Mouse (Mus musculus) mouse embryonic stem cell (cell line): Measurements from ENCODE around the gene Cdkn2aipnl.

Experiments
- in situ Hi-C, 2 experiments: fragments of 300-500 bp; cut with MboI; formaldehyde crosslinking; loops; 1 replicate in 1 of 2; 3 replicates in 1 of 2; pipeline ENCODE4 v1.14.3; 2019 to 2020; ENCODE audit warnings: low sequenced_read_pairs in 2 of 2, low pct_unique_long_range_greater_than_20kb in 1 of 2, mixed read lengths in 1 of 2; ENCODE audit not compliant: unreplicated experiment in 1 of 2

The Cdkn2aipnl gene

DNA sequence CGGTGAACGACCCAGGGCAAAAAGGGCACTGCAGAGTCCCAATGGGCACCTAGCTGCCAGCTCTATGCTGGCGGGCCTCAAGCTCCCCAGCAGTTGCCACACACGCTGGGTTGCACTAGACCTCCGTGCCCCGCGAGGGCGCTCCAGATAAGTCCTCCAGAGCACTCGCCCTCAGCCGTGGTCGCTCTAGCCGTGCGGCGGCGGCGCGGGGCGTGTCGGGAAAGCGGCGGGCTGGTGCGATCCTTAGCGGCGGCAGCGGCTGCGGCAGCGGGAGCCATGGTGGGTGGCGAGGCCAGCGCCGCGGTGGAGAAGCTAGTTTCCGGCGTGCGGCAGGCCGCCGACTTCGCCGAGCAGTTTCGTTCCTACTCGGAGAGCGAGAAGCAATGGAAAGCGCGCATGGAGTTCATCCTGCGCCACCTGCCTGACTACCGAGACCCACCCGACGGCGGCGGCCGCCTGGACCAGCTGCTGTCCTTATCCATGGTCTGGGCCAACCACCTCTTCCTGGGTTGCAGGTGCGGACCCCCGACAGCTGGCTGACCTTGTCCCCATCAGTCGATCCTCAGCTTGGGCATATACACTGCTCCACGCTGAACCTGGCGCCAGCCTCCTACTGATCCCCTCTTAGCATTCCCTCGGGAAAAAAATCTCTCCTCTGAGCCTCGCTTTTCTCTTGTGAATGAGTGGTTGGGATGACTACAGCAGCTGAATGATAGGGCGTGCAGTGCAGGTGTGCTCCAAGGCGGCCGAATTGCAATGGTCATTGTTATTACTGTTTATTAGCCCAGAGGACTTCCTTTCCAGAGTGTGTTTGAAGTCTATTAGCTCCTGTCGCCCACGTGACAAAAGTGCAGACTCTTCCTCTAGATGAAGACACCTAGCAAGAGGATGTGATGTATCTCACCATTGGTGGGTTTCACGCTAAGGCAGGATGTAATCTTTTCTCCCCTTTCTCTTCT, at the start of gene Cdkn2aipnl:
Gene Cdkn2aipnl, plus strand, starts transcription at position 219 of the 959 bp plus-strand sequence.
- in situ Hi-C loops, result loop anchor here (5.0 kb wide), 2 partner anchors 145 to 150 kb away; no protein-coding TSS in a partner anchor

DNA sequence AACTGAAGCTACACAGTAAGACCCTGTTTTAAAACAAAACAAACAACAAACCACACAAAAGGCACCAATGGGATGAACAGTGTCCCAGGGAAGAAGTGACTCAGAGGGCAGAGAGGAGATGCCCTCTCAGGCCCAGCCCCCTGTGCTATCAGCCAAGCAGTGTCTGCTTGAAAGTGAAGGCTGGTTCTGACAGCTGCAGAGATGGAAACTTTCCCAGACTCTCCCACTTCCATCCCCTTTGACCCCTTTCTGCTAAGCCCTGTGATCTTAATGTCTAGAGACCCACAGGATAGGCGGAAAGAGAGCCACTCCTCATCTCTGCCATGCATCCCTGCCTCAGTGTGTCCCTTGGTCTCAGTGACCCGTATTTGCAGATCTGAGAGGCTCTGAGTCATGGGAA, 49.5 kb upstream of the Cdkn2aipnl start:
- in situ Hi-C loops, result no loop called here

DNA sequence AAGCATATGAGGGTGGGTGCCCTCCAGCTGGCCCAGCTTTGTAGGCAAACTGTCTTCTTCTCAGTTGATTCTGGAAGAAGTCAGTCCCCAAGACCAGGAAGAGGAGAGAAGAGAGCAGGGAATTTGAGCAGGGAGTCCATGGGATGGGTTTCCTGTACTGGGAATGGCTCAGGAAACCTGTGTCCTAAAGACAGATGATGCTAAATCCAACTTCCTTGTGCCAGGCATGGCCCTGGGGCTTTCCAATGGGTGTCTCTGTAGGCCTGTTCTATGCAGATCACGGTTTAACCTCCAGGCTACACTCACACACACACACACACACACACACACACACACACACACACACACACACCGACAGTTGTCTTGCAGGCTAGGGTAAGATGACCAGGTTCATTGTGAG, 48.9 kb upstream of the Cdkn2aipnl start:
- in situ Hi-C loops, result no loop called here

DNA sequence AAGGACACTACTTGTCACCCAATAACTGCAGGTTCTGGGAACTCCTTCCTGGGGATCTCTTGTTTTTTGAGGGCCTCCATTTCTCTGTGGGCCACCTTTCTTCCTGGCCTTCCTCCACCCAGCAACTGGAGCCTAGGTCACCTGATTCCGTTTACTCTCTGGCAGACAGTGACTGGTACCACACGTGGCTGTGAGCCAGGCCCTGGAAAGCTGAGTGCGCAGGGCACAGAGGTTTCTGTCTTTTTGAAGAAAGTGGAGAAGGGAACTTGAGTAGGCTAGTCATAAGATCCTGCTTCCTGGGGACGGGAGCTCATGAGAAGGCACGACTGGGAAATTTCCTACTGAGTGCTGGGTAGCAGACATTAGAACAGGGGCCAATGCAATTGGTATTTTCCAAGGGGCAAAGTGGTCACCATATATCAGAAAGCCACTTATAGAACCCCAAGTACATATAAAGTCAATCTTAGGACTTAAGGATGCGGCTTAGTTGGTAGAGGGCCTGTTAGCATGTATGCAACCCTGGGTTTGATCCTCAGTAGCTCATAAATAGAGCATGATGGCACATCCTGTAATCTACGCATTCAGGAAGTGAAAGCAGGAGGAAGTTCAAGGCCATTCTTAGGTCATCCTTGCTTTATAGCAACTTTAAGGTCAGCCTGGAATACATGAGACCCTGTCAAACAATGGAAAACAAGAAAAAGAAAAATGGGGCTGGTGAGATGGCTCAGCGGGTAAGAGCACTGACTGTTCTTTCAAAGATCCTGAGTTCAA, 45.9 kb upstream of the Cdkn2aipnl start:
- in situ Hi-C loops, result no loop called here

DNA sequence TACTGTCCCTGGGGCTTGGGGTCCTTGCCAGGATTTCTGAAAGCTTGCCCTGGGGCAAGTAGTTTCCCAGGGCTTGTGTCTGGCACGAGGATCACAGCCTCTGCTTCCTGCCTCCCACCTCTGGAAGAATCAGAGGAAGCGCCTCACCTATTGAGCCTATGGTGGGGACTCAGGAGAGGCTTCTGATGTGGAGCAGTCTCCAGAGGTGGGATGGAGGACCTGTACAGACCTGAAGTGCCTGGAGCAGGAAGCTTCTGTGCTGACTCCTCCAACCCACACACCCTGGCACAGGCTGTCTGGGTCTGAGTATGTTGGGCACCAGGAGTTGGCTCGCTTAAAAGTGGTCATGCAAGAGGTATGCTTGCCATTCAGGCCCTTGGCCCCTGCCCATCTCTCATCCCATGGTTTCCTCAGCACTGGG, 45.0 kb upstream of the Cdkn2aipnl start:
- in situ Hi-C loops, result no loop called here

DNA sequence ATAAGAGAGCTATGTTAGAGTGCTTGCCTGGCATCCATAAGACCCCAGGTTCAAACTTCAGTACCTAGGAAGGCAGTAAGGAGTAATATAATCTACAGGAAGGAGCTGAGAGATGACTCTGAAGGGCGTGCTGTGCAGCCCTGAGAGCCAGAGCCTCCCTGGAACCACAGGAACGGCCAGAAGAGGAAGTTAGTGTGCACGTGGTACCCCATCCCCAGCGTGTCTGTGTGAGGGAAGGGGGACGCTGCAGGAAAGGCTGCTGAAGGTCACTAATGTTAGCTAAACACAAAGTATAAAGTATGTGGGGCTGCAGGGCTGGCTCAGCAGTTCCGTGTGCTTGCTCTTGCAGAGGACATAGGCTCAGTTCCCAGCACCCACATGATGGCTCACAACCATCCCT, 41.9 kb upstream of the Cdkn2aipnl start:
- in situ Hi-C loops, result no loop called here

DNA sequence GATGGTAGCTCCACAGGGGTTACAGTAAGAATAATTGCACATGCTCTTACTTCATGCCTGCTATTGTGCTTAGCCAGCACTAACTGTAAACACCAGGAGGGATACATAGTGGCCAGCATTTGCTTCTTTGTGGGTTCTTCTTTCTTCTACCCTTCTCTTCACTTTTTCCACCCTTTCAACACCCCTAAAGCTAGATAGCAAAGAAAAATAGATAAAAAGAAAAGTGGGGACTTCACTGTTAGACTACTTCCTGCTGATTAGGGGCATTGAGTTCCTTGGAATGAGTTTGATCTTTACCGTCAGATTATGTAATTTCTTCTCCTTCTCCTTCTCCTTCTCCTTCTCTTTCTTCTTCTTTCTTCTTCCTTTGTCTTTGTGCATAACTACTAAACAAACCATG, 41.1 kb upstream of the Cdkn2aipnl start:
- in situ Hi-C loops, result no loop called here

DNA sequence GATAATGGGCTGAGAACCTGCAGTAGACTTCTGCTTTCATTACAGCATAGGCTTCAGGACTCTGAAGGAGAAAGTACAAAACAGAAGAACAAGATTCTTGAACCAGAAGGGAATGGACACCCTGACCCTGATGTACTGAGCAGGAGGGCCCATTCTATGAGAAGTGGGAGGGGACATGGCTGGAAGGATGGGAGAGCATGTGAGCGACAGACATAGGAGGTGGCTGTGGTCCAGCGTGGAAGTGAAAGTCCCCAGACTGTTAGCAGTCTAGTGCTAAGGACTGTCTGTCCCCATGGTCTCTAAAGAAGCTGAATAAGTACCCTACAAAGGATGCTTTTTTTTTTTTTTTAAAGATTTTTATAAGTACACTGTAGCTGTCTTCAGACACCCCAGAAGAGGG, 40.4 kb upstream of the Cdkn2aipnl start:
- in situ Hi-C loops, result no loop called here

DNA sequence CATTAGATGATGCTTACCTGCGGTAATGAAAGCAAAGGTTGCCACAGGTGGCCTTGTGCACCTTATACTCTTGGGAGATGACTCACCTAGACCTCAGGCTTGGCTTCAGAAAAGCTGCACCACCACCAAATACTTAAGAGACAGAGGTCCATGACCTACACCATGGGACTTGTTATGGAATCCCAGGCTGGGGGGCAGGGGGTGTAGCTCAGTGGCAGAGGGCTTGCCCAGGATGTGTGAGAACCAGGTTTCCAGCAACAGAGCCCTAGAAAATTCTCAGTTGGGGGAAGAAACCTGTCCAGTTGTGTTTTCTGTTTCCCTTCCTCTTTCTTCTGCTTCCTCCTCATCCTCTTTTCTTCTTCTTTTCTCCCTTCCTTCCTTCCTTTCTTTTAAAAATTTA, 36.3 kb upstream of the Cdkn2aipnl start:
- in situ Hi-C loops, result no loop called here

DNA sequence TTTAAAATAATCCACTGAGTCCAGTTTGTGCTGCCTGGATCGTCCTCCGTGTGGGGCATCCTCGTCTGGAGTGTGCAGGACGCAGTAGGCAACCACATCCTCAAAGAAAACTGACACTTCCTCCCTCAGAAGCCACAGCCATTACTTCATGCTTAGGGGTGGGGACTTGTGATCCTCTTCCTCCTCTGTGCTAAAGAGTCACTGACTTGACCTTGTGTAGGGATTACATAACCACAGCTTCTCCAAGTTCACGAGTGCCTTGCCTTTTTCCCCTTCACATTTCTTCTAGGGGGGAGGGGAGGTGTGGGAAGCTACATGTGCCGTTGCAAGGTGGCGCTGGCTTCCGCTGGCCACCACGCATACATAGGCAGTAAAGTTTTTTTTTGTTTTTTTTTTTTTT, 35.7 kb upstream of the Cdkn2aipnl start:
- in situ Hi-C loops, result no loop called here

DNA sequence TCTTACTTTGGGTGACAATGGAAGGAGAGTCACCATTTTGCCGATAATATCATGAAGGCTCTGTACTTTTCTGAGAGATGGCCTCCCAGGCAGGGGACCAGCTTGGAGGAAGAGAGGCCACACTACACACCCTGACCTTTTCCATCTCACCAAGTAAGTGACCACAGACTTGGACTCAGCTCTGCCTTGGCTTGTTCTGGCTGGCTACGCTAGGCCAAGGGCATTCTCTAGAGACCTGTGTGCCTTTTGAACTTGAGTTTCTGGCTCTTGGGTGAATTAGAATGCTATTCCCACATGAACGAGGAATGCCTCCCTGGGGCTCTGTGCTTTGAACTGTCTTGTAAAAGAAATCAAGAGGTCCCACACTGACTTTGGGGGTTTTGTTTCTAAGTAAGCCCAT, 33.2 kb upstream of the Cdkn2aipnl start:
- in situ Hi-C loops, result no loop called here

DNA sequence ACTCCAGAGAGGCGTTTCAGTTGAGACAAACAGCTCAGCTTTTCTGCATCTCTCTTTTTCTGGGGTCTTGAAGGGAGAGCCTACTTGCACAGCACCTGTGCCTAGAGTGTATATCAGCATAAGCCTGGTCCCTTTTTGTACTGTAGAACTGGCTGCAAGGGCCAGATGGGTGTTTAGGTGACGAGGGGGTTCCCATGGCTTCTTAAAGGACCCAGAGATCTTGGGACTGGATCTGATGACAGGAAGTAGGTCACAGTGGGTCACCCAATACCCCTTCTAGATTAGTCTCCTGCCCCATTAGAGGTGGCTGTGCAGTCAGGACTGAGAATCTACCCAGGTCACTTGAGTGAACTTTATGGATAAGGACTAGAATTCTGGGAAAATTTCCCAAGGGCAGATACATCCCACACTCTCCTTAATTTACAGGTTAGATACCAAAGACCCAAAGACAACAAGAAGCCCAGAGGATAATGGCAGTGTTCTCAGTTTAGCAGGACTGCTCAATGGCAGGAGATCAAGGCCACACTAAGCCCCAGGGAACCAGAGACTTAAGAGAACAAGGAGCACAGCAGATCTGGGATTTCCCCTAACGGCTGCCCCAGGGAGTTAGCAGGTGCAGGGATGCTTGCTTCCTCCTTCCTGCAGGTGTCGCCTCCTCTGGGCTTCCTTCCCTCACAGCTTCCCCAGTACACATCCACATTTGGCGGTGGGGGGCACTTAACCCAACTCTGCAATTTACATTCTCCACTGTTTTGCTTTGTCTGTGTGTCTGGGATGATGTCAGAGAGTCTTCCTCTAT, 31.6 kb upstream of the Cdkn2aipnl start:
- in situ Hi-C loops, result no loop called here

DNA sequence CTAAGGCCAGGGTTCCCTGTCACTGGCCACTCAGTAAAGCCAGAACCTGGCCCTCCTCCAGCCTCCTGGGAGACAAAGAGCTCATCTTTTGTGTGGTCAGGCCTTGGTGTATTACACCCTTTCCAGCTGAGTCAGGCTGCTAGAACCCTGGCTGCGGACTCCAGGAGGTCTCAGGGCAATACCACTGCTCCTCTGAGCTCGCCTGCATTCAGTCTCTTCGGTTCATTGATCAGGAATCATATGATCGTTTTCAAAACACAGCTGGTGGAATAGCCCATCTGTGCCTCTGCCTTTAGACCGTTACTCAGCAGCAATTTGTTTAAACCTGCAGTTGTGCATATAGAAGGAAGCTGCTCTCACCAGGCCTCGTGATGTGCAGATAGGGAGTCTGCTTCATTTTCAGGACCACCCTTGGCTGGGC, 30.1 kb upstream of the Cdkn2aipnl start:
- in situ Hi-C loops, result no loop called here

DNA sequence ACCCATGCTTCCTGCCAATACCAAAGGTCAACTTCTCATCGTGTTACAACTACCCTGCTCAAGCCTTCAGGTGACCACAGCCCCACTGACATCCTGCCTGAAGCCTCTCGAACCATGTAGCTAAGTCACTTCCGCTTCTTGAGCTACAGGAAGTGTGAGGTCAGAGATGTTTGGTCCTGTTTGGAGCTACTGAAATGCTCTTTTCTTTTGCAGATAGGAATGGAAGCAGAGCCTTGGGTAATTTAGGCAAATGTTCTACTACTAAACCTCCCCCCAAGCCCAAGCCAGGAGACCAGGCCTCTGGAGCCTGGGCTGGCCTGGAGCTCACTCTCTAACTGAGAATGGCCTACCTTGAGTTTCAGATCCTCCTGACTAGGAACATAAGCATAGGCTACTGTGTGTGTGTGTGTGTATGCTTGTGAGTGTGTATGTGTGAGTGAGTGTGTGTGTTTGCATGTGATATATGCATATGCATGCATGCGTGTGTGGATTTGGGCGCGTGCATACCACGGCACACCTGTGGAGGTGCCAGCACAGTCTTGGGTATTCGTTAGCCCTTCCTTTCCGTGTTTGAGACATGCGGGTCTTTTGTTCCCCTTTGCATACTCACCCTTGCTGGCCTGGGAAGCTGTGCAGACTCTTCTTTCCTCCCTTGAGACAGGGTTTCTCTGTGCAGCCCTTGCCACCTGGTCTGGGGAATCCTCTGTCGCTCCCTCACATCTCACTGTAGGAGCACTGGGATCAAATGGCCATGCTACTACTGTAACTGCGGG, 28.5 kb upstream of the Cdkn2aipnl start:
- in situ Hi-C loops, result no loop called here

DNA sequence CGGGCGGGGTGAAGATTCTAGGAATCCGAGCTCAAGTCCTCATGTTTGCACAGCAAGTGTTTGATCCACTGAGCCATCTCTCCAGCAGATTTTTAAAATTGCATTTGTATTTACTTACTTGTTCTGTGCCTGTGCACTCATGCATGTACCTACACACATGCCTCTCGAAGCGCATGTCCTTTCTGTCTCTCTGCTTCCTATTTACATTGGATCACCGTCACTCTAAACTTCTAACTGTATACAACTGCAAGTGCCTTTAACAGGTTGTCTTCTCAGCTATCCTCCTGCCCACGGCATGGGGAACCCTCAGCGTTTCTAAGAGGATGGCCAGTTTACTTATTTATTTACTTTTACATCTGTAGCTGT, 27.9 kb upstream of the Cdkn2aipnl start:
- in situ Hi-C loops, result no loop called here

DNA sequence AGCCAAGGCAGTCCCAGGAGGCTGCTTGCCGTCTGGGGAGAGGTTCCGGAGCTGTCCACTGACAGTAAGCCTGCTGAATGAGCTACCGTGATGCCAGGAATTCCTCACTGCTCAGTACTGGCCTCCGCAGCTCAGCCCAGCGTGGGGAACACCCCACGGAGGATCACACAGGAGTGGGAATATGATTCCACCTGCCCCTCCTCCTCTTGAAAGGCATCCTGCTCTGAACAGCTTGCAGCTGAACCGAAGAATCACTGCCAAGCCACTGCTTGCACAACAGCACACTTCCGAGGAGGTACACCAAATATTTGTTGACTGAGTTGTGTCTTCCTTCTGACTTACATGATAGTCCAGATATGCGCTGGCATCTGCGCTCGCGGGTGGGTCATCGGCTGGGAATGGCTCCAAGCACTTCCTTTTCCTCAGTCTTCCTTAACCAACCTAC, 26.9 kb upstream of the Cdkn2aipnl start:
- in situ Hi-C loops, result no loop called here

DNA sequence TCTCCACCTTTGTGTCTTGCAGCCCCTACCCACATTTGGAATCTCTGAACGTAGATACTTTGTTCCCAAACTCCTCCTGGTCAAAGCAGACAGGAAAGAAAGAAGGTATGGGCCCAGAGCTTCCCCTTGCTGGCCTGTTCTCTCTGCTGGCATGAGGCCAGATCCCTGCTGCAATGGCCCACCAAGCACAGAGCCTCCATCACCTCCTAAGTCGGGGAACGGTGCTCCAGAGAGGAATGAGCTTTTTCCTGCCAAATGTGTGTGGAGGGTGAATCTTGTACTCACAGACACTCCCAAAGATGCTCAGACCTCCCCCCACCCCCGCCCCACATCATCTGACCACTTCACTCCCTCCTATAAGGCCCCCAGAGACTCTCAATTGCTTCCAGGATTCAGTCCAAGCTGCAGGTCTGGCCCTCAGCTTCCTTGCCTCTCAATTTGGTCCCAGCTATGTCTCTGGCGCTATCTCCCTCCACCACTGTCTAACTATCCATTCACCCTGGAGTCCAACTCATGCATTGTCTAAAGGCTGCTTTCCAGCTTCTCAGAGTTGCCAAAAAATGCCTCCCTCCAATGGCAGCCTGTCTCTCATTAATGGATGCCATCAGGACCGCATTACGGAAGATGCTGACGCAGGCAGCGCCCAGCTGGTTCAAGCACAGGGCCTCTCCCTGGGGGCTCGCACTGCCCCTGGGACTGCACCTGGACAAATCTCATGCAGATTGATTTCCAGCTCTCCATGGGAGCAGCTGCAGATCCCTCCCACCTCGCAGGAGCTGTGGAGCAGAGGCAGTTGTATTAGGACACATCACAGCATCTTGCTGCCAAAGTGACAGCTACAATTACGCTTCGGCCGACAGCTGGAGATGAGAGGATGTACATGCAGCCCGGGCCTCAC, 24.6 kb upstream of the Cdkn2aipnl start:
- in situ Hi-C loops, result no loop called here
